Mouse (Mus musculus) neural tube, embryonic 12.5 days (tissue): ENCODE results near the gene Krtap10-10. TPM values are rescaled to one million over a fixed set of nuclear protein-coding genes. Genes with fewer than 3 reads are reported as not detected.
"Not testable (repeated sequence)": the region's sequence is repeated elsewhere in the genome, so short reads cannot be mapped to it uniquely, and the experiment has no call there.

ENCODE experiments used
- ATAC-seq: fragments of 200-750 bp; cut with Nextera tagmentation; 2 replicates; pipeline ENCODE4 v1.8.0; 2017; ENCODE audit warnings: low read depth, mild to moderate bottlenecking, moderate TSS enrichment, moderate library complexity; ENCODE audit not compliant: low FRiP score
- H3K27ac ChIP-seq: fragments of 300-500 bp; sonication (generic); 2 replicates; pipeline ENCODE4 v1.5.1; 2016
- H3K27me3 ChIP-seq: fragments of 300-500 bp; sonication (generic); replicated peaks from 2 replicates; pipeline ENCODE4 v1.6.1; 2016; ENCODE audit warnings: mild to moderate bottlenecking
- H3K36me3 ChIP-seq: fragments of 300-500 bp; sonication (generic); 2 replicates; pipeline ENCODE4 v1.6.1; 2016; ENCODE audit warnings: mild to moderate bottlenecking
- H3K4me1 ChIP-seq: fragments of 300-500 bp; sonication (generic); 2 replicates; pipeline ENCODE4 v1.6.1; 2016
- H3K4me2 ChIP-seq: fragments of 300-500 bp; sonication (generic); replicated peaks from 2 replicates; pipeline ENCODE4 v1.6.1; 2016; ENCODE audit warnings: mild to moderate bottlenecking
- H3K4me3 ChIP-seq: fragments of 300-500 bp; sonication (generic); 2 replicates; pipeline ENCODE4 v1.5.1; 2016
- H3K9ac ChIP-seq: fragments of 300-500 bp; sonication (generic); 2 replicates; pipeline ENCODE4 v1.6.1; 2016; ENCODE audit warnings: mild to moderate bottlenecking
- H3K9me3 ChIP-seq: fragments of 300-500 bp; sonication (generic); 2 replicates; pipeline ENCODE4 v1.6.1; 2016; ENCODE audit warnings: mild to moderate bottlenecking
- WGBS: fragments of 180-500 bp; shearing (Covaris S2); methylation state at CpG from one replicate; pipeline ENCODE4 v1.1.7; 2016; 5-methylcytosine and 5-hydroxymethylcytosine counted together
- polyA plus RNA-seq: library from polyadenylated mRNA; unstranded; fragments of >200 nt; fragmentation: Nextera tagmentation; extraction: Ambion mirVana; gene quantifications from 2 replicates; pipeline ENCODE4 v1.2.1, GENCODE M21; 2016

The Krtap10-10 gene
- polyA plus RNA-seq = not detected in 2 replicates

DNA sequence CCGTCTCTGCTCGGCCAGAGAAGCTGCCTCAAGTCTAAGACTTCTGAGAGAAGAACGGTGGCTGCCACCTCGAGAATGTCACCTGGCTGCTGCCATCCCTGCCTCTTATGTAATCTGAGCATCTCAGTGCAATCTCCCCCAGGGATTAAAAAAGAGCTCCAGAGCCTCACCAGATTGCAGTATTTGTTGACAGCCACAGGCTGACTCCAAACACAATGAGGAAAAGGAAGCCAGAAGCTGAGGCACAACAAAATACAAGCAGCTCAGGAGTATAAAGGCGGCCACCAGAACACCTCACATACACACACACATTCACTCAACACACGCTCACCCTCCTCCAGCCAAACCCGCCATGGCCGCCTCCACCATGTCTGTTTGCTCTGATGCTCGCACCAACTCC, at the start of gene Krtap10-10:
Gene Krtap10-10 (plus strand): TSS at position 301 of the 400 bp plus-strand sequence.
- Histone ChIP-seq H3K9ac (no peak within 1 kb of the TSS), H3K27me3 (no peaks in the 10 kb centered on the region), H3K4me3 (no peak within 1 kb of the TSS), H3K9me3 (no peaks in the 10 kb centered on the region), H3K4me2 (no peak within 1 kb of the TSS), H3K36me3 (no peaks in the 10 kb centered on the region), H3K4me1 (no peaks in the 10 kb centered on the region), H3K27ac (no peak within 1 kb of the TSS)
- WGBS = 73% methylated on average over 9 of the region's 9 CpGs
- ATAC-seq = no peak

GRCm38 (mm10) chr10:77787876-77788275, 47.9 kb upstream of the Krtap10-10 start, which contains the start of gene Gm7137:
Gm7137 (minus strand) TSS chr10:77788200.
- ATAC-seq, H3K36me3 ChIP-seq, H3K27ac ChIP-seq, H3K4me2 ChIP-seq, H3K9ac ChIP-seq, H3K27me3 ChIP-seq, H3K4me3 ChIP-seq, H3K4me1 ChIP-seq, H3K9me3 ChIP-seq: not testable (repeated sequence)
- 44% methylated on average over 1 of the region's 1 CpGs for WGBS

DNA sequence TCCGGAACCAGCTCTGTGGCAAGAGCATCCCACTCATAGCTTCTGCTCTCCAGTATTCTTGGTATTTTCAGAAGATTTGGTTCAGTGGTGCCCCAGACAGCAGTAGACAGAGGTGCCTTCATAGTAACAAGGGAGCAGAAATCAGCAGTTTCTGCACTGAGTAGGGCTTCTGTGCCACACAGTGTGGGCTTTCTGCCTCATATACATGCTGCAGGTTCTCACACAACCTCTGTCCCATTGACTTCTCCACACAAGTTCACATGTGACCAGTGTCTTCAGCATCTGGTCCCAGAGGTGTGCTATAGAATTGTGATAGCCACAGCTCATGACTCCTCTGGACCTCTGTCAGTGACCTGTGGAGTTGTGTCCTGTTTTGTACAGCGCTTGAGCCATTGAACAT, 47.1 kb upstream of the Krtap10-10 start:
- no peak overlapping the region for H3K27ac ChIP-seq
- WGBS = 76% methylated on average over 2 of the region's 2 CpGs
- no peak overlapping the region for H3K4me3 ChIP-seq
- no peaks in the 10 kb centered on the region for H3K9me3 ChIP-seq
- no peaks in the 10 kb centered on the region for H3K27me3 ChIP-seq
- H3K9ac ChIP-seq = no peak overlapping the region
- no peak overlapping the region for H3K4me2 ChIP-seq
- no peaks in the 10 kb centered on the region for H3K36me3 ChIP-seq
- H3K4me1 ChIP-seq = no peaks in the 10 kb centered on the region
- ATAC-seq = no peak

GRCm38 (mm10) chr10:77794976-77795375, 40.8 kb upstream of the Krtap10-10 start, which contains the start of gene Gm9639:
Gm9639 (minus strand) TSS chr10:77795076.
- H3K27me3 ChIP-seq = no peaks in the 10 kb centered on the region
- H3K9ac ChIP-seq = no peak within 1 kb of the TSS
- no peak for ATAC-seq
- no peaks in the 10 kb centered on the region for H3K9me3 ChIP-seq
- H3K4me2 ChIP-seq = no peak within 1 kb of the TSS
- no peak within 1 kb of the TSS for H3K27ac ChIP-seq
- H3K36me3 ChIP-seq = no peaks in the 10 kb centered on the region
- peaks cover 15% of the 10 kb centered on the region for H3K4me1 ChIP-seq
- 56% methylated on average over 2 of the region's 2 CpGs for WGBS
- no peak within 1 kb of the TSS for H3K4me3 ChIP-seq

DNA sequence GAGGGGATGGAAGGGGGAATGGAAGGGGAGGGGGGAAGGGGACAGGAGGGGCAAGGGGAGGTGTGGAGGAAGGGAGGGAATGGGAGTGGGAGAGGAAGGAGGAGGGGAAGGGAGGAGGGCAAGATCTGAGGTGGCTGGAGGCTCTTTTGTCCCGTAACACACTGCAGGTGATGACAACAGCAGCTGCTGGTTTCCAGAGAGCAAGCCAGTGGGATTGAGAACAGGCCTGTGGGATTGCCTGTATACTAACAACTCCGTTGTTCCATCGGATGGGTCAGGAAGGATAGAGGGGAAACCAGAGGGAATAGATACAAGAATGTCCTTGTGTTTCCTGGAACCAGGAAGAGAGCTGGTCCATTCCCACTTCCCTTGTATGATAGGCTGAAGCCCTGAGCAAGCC, 38.1 kb upstream of the Krtap10-10 start:
- no peak for ATAC-seq
- Histone ChIP-seq H3K27ac (no peak overlapping the region), H3K4me3 (no peak overlapping the region), H3K4me1 (peaks cover 15% of the 10 kb centered on the region), H3K9me3 (no peaks in the 10 kb centered on the region), H3K27me3 (no peaks in the 10 kb centered on the region), H3K36me3 (no peaks in the 10 kb centered on the region), H3K4me2 (no peak overlapping the region), H3K9ac (no peak overlapping the region)
- 13% methylated on average over 3 of the region's 3 CpGs for WGBS

DNA sequence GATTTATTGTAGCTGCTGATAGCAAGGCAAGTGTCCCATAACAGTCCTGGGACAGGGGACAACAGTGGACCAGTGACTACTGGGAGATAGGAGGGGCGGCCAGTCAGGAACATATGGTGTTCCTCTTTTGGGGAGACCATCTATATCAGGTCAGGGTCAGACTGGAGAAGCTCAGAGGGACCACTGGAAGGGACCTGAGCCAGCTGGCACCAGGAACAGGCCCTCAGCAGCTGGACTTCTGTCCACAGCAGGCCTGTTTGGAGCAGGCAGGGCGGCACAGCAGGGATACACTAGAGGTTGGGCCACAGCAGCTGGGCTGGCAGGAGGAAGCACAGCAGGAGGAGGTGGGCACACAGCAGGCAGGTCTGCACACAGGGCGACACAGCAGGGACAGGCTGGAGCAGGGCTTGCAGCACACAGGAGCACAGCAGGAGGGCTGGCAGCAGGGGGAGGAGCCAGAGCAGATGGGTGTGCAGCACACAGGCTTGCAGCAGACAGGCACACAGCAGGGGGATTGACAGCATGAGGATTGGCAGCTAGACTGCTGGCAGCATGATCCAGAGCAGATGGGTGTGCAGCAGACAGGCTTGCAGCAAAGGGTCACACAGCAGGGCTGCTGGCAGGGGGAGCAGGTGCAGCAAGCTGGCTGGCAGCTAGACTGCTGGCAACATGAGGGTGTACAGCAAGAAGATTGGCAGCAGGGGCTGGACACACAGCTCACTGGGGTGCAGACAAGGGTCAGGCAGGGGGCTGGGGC, 37.4 kb upstream of the Krtap10-10 start:
- WGBS = 31% methylated on average over 3 of the region's 3 CpGs
- not testable (repeated sequence) for H3K27ac ChIP-seq

GRCm38 (mm10) chr10:77798921-77799508, 36.7 kb upstream of the Krtap10-10 start, which contains the start of gene Gm19668:
Gm19668 (minus strand) TSS chr10:77799133.
- 41% methylated on average over 8 of the region's 8 CpGs for WGBS
- no peak within 1 kb of the TSS for H3K4me3 ChIP-seq
- no peak within 1 kb of the TSS for H3K9ac ChIP-seq
- no peaks in the 10 kb centered on the region for H3K9me3 ChIP-seq
- no peaks in the 10 kb centered on the region for H3K27me3 ChIP-seq
- no peaks in the 10 kb centered on the region for H3K36me3 ChIP-seq
- H3K4me2 ChIP-seq = no peak within 1 kb of the TSS
- ATAC-seq = peak; percentile 54; the same call in 1 of the 2 replicates
- no peak within 1 kb of the TSS for H3K27ac ChIP-seq
- H3K4me1 ChIP-seq = peaks cover 15% of the 10 kb centered on the region

More for the DNA sequence above, 37.4 kb upstream of the Krtap10-10 start:
- H3K9ac ChIP-seq, H3K4me2 ChIP-seq, H3K4me3 ChIP-seq, H3K9me3 ChIP-seq, H3K27me3 ChIP-seq, H3K36me3 ChIP-seq: not testable (repeated sequence)
- 0 out of 2 replicates have a peak, but pooled peaks have one; percentile 38 for ATAC-seq
- H3K4me1 ChIP-seq = peaks cover 15% of the 10 kb centered on the region

GRCm38 (mm10) chr10:77804095-77804494, 31.7 kb upstream of the Krtap10-10 start:
- Histone ChIP-seq H3K4me1 (0 out of 2 replicates have a peak, but pooled peaks cover 2% of the 10 kb centered on the region), H3K27ac (no peak overlapping the region), H3K36me3 (no peaks in the 10 kb centered on the region), H3K4me3 (no peak overlapping the region), H3K9me3 (no peaks in the 10 kb centered on the region), H3K27me3 (no peaks in the 10 kb centered on the region), H3K4me2 (no peak overlapping the region), H3K9ac (no peak overlapping the region)
- 83% methylated on average over 3 of the region's 3 CpGs for WGBS
- ATAC-seq = no peak

DNA sequence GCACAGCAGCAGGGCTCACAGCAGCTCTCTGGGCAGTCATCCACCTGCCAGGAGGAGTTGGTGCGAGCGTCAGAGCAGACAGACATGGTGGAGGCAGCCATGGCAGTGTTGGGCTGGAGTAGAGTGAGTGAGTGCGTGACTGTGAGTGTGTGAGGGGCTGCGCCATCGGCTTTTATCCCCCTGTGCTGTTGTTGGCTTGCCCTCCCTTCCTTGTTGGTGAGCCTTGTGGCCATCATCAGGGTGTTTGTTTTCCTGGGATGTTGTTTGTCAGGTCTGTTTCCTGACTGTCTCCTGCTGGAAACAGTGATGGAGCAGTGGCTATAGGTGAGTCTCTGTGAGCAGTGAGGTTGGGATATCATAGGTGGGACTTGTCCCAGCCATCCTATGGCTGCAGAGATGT, 24.0 kb upstream of the Krtap10-10 start, which contains the start of gene Gm9507:
Gene Gm9507 (minus strand): TSS at position 101 of the 400 bp plus-strand sequence.
- Histone ChIP-seq H3K9ac (no peak within 1 kb of the TSS), H3K4me2 (no peak within 1 kb of the TSS), H3K4me1 (no peaks in the 10 kb centered on the region), H3K27me3 (no peaks in the 10 kb centered on the region), H3K9me3 (no peaks in the 10 kb centered on the region), H3K4me3 (no peak within 1 kb of the TSS), H3K36me3 (no peaks in the 10 kb centered on the region), H3K27ac (no peak within 1 kb of the TSS)
- 74% methylated on average over 5 of the region's 5 CpGs for WGBS
- no peak for ATAC-seq

GRCm38 (mm10) chr10:77814382-77814781, 21.4 kb upstream of the Krtap10-10 start, which contains the start of gene Gm2696:
Gm2696 (plus strand) TSS chr10:77814682.
- Histone ChIP-seq H3K4me1 (no peaks in the 10 kb centered on the region), H3K27ac (no peak within 1 kb of the TSS), H3K4me3 (no peak within 1 kb of the TSS), H3K4me2 (no peak within 1 kb of the TSS), H3K36me3 (no peaks in the 10 kb centered on the region), H3K27me3 (no peaks in the 10 kb centered on the region), H3K9ac (no peak within 1 kb of the TSS), H3K9me3 (no peaks in the 10 kb centered on the region)
- WGBS = 63% methylated on average over 4 of the region's 4 CpGs
- no peak for ATAC-seq

DNA sequence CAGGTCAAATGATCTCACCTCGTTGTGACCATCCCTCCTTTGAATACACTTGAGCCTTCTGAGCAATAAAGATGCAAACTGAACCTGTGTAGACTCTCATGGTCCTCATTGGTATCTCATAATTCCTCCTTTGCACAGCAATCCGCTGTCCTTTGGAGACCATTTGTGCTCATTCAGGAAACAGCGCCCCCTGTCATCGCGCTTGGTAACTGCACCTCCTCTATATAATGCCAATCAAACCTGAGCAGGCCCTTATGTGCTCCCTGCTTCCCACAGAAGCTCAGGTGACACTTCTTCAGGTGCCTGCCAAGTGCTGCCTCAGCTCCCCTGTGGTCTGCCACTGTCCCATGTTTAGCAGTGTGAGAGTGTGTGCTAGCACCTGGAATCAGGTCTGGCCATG, 20.2 kb upstream of the Krtap10-10 start:
- ATAC-seq = no peak
- Histone ChIP-seq H3K9me3 (no peaks in the 10 kb centered on the region), H3K9ac (no peak overlapping the region), H3K4me1 (no peaks in the 10 kb centered on the region), H3K27me3 (no peaks in the 10 kb centered on the region), H3K4me3 (no peak overlapping the region), H3K36me3 (no peaks in the 10 kb centered on the region), H3K27ac (no peak overlapping the region), H3K4me2 (no peak overlapping the region)
- WGBS = 38% methylated on average over 5 of the region's 5 CpGs

GRCm38 (mm10) chr10:77818523-77818922, 17.2 kb upstream of the Krtap10-10 start:
- Histone ChIP-seq H3K9me3 (no peaks in the 10 kb centered on the region), H3K27ac (no peak overlapping the region), H3K4me3 (no peak overlapping the region), H3K4me1 (no peaks in the 10 kb centered on the region), H3K9ac (no peak overlapping the region), H3K27me3 (no peaks in the 10 kb centered on the region), H3K36me3 (no peaks in the 10 kb centered on the region), H3K4me2 (no peak overlapping the region)
- WGBS = 95% methylated on average over 4 of the region's 4 CpGs
- ATAC-seq = no peak
